Mouse (Mus musculus): ENCODE measurements around the gene Rit1. TPM values are rescaled to one million over a fixed set of nuclear protein-coding genes. Genes with fewer than 3 reads are reported as not detected.
A peak's percentile ranks its signal among the peaks of the same experiment; 100 is the strongest.

Rit1 gene
- total and polyA plus RNA-seq, 2 experiments from 2014 or later = 61.2 to 62.3 TPM

DNA sequence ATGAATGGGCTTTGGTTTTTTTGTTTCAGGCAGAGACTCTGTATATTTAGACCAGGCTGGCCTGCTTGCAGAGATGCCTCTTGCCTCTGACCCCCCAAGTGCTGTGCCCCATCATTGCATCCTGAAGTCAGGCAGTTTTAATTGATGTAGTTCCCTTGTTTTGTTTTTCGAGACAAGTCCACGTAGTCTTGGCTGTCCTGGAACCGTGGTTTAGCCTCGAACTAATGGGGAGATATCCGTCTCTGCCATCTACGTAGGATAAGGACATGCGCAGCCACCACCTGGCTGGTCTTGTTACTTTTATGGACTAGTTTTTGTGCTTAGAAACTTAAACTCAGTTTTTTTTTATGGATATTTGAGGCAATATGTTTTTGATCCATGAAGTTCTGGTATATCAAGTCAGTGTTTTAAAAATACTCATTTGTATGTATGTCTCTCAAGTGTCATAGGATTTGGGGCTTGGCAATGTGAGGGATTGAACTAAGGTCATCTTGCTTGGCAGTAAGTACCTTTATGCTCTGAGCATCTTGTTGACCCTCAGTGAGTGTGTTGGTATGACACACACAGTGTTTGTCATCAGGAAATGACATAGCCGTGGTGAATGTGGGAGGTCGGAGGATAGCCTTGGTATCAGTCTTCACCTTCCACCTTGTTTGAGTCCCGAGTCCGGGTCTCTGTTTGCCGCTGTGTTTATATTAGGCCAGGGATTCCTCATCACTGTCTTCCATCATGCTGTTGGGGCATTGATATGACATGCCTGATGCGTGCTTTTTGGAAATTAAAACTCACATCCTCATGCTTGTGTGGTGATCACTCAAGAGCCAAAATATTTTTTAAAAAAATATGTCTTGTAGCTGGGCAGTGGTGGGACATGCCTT lies 29.7 kb upstream of the Rit1 start:
- ATAC-seq (no peak), DNase-seq (no peak)
- Histone ChIP-seq H3K4me3 (ENCODE audit: low read depth, low read length) (peak overlapping the region; percentile 96), H3K4me1 (ENCODE audit: insufficient read depth) (0 out of 2 replicates have a peak, but pooled peaks cover 6% of the 10 kb centered on the region), H3K9me3 (ENCODE audit: low read length) (no peaks in the 10 kb centered on the region), H3K27me3 (ENCODE audit: insufficient read depth, low read length) (no peaks in the 10 kb centered on the region), H3K9ac (peak overlapping the region; percentile 98), H3K27ac (ENCODE audit: low read depth, low read length) (peak overlapping the region; percentile 99), H3K4me2 (ENCODE audit: low read depth) (peak overlapping the region; percentile 77), H3K36me3 (ENCODE audit: insufficient read depth) (peaks cover 28% of the 10 kb centered on the region)
- TF ChIP-seq CTCF (IDR thresholded peaks at IDR 0.05; ENCODE audit: low read depth) = no peak
- WGBS = 53% methylated on average over 13 of the region's 13 CpGs

DNA sequence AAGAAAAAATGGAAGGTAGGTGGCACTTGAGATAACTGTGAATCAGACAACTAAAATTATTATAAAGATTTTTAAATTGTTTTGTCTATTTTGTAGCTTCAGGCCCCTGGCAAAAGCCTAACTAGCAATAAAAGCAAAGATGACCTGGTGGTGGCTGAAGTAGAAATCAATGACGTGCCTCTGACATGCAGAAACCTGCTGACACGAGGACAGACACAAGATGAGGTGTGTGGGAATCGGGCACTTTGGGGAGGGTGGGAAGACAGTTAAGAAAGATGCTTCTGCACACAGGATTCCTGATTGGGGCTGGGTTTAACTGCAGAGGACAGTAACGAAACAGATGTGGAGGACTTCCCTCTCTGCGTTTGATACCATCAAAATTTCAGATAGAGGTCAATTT lies 27.6 kb upstream of the Rit1 start:
- no peak for TF ChIP-seq CTCF (IDR thresholded peaks at IDR 0.05; ENCODE audit: low read depth)
- no peak for ATAC-seq
- peaks cover 43% of the 10 kb centered on the region for H3K36me3 ChIP-seq (ENCODE audit: insufficient read depth)

DNA sequence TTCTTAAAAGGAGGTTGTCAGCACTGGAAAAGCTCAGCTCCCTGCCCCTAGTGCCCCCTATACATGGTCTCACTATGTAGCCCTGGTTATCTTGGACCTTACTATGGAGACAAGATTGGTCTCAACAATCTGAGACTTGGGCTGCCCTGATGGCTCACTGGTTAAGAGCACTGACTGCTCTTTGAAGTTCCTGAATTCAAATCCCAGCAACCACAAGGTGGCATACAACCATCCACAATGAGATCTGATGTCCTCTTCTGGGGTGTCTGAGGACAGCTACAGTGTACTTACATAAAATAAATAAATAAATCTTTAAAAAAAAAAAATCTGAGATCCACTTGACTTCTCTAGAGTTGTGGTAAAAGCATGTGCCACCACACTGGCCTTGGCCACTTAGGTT lies 21.1 kb upstream of the Rit1 start:
- H3K9ac ChIP-seq = no peak overlapping the region
- H3K27me3 ChIP-seq (ENCODE audit: insufficient read depth, low read length) = no peaks in the 10 kb centered on the region
- no peak for DNase-seq
- no peak for ATAC-seq
- 0 out of 2 replicates have a peak, but pooled peaks have one; percentile 20 for TF ChIP-seq CTCF (IDR thresholded peaks at IDR 0.05; ENCODE audit: low read depth)
- no peak overlapping the region for H3K27ac ChIP-seq (ENCODE audit: low read depth, low read length)
- no peaks in the 10 kb centered on the region for H3K9me3 ChIP-seq (ENCODE audit: low read length)
- no peaks in the 10 kb centered on the region for H3K4me1 ChIP-seq (ENCODE audit: insufficient read depth)
- no peak overlapping the region for H3K4me2 ChIP-seq (ENCODE audit: low read depth)
- H3K4me3 ChIP-seq (ENCODE audit: low read depth, low read length) = no peak overlapping the region
- H3K36me3 ChIP-seq (ENCODE audit: insufficient read depth) = peaks cover 86% of the 10 kb centered on the region

More for the DNA sequence above, 27.6 kb upstream of the Rit1 start:
- H3K9me3 ChIP-seq (ENCODE audit: low read length) = no peaks in the 10 kb centered on the region
- no peak for DNase-seq
- 91% methylated on average over 5 of the region's 5 CpGs for WGBS
- H3K9ac ChIP-seq = no peak overlapping the region
- 0 out of 2 replicates have a peak, but pooled peaks cover 6% of the 10 kb centered on the region for H3K4me1 ChIP-seq (ENCODE audit: insufficient read depth)
- no peak overlapping the region for H3K4me3 ChIP-seq (ENCODE audit: low read depth, low read length)
- H3K27me3 ChIP-seq (ENCODE audit: insufficient read depth, low read length) = no peaks in the 10 kb centered on the region
- no peak overlapping the region for H3K4me2 ChIP-seq (ENCODE audit: low read depth)
- H3K27ac ChIP-seq (ENCODE audit: low read depth, low read length) = no peak overlapping the region

DNA sequence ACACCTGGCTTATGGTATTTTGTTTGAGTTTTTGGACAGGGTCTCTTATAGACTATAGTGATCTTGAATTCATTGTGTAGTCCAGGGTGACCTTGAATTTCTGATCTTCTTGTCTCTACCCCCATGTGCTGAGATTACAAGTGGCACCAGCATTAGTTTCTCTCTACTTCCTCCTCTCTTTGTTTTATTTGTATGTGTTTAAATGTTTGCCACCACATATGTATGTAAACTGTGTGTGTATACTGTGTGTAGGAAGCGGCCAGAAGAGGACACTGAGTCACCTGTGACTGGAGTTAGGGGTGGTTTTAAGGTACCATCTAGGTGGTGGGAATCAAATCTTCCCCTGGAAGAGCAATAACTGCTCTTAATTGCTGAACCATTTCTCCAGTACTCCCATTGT lies 18.6 kb upstream of the Rit1 start:
- Histone ChIP-seq H3K9ac (no peak overlapping the region), H3K4me3 (ENCODE audit: low read depth, low read length) (no peak overlapping the region), H3K36me3 (ENCODE audit: insufficient read depth) (peaks cover 89% of the 10 kb centered on the region), H3K27me3 (ENCODE audit: insufficient read depth, low read length) (no peaks in the 10 kb centered on the region), H3K4me2 (ENCODE audit: low read depth) (no peak overlapping the region), H3K9me3 (ENCODE audit: low read length) (no peaks in the 10 kb centered on the region), H3K27ac (ENCODE audit: low read depth, low read length) (no peak overlapping the region; the same call in 1 of the 2 replicates), H3K4me1 (ENCODE audit: insufficient read depth) (no peaks in the 10 kb centered on the region)
- TF ChIP-seq CTCF (IDR thresholded peaks at IDR 0.05; ENCODE audit: low read depth) = no peak
- WGBS = 91% methylated on average over 1 of the region's 1 CpGs
- no peak for ATAC-seq
- no peak for DNase-seq

DNA sequence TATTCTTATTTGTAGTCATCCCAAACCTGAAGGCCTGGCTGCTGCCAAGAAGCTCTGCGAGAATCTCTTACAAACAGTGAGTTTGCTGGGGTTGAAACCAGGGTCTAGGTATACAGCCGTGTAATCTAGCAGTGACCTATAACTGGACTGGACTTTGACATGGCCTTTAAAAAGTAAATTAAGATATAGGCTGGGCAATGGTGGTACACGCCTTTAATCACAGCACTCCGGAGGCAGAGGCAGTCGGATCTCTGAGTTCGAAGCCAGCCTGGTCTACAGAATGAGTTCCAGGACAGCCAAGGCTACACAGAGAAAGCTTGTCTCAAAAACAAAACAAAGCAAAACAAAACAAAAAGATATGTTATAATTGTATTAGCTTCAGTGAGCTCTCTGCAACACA lies 17.8 kb upstream of the Rit1 start:
- no peaks in the 10 kb centered on the region for H3K27me3 ChIP-seq (ENCODE audit: insufficient read depth, low read length)
- no peak overlapping the region for H3K4me2 ChIP-seq (ENCODE audit: low read depth)
- H3K27ac ChIP-seq (ENCODE audit: low read depth, low read length) = no peak overlapping the region
- ATAC-seq (no peak), DNase-seq (no peak)
- no peaks in the 10 kb centered on the region for H3K9me3 ChIP-seq (ENCODE audit: low read length)
- H3K9ac ChIP-seq = no peak overlapping the region
- TF ChIP-seq CTCF (IDR thresholded peaks at IDR 0.05; ENCODE audit: low read depth) = no peak
- WGBS = 95% methylated on average over 6 of the region's 6 CpGs
- H3K36me3 ChIP-seq (ENCODE audit: insufficient read depth) = peaks cover 88% of the 10 kb centered on the region
- H3K4me3 ChIP-seq (ENCODE audit: low read depth, low read length) = no peak overlapping the region
- H3K4me1 ChIP-seq (ENCODE audit: insufficient read depth) = no peaks in the 10 kb centered on the region

DNA sequence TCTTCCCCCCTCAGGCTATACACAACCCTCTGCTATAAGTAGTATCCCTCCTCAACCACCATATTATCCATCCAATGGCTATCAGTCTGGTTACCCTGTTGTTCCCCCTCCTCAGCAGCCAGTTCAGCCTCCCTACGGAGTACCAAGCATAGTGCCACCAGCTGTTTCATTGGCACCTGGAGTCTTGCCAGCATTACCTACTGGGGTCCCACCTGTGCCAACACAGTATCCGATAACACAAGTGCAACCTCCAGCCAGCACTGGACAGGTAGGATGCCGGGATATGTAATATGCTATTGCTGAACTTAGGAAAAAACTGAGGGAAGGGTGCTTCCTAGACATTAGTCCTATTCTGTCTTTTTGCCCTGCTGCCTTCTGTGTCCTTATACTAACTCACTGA lies 16.4 kb upstream of the Rit1 start:
- no peak for TF ChIP-seq CTCF (IDR thresholded peaks at IDR 0.05; ENCODE audit: low read depth)
- DNase-seq (no peak), ATAC-seq (no peak)
- no peak overlapping the region for H3K27ac ChIP-seq (ENCODE audit: low read depth, low read length)
- no peak overlapping the region for H3K4me3 ChIP-seq (ENCODE audit: low read depth, low read length)
- peaks cover 84% of the 10 kb centered on the region for H3K36me3 ChIP-seq (ENCODE audit: insufficient read depth)
- H3K4me2 ChIP-seq (ENCODE audit: low read depth) = no peak overlapping the region
- WGBS = 65% methylated on average over 3 of the region's 3 CpGs
- H3K4me1 ChIP-seq (ENCODE audit: insufficient read depth) = no peaks in the 10 kb centered on the region
- no peaks in the 10 kb centered on the region for H3K9me3 ChIP-seq (ENCODE audit: low read length)
- H3K27me3 ChIP-seq (ENCODE audit: insufficient read depth, low read length) = no peaks in the 10 kb centered on the region
- H3K9ac ChIP-seq = no peak overlapping the region

DNA sequence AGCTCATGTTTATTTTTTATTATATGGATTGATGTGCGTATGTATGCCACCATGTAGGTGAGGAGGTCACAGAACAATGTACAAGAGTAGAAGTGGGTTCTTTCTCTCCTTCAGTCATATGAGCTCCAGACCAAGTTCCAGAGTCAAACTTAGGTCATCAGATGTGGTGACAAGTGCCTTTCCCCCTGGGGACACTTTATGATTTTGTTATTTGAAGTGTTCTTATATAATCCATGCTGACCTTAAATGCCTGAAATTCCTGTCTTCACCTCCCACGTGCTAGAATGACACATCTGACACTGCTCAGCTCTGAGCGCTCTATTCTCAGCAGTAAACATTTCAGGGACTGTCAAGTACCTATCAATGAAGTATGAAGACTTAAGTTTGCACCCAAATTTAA lies 15.4 kb upstream of the Rit1 start:
- no peaks in the 10 kb centered on the region for H3K27me3 ChIP-seq (ENCODE audit: insufficient read depth, low read length)
- 87% methylated on average over 3 of the region's 3 CpGs for WGBS
- peaks cover 78% of the 10 kb centered on the region for H3K36me3 ChIP-seq (ENCODE audit: insufficient read depth)
- H3K4me3 ChIP-seq (ENCODE audit: low read depth, low read length) = no peak overlapping the region
- ATAC-seq (no peak), DNase-seq (no peak)
- H3K4me2 ChIP-seq (ENCODE audit: low read depth) = no peak overlapping the region
- no peaks in the 10 kb centered on the region for H3K9me3 ChIP-seq (ENCODE audit: low read length)
- no peak for TF ChIP-seq CTCF (IDR thresholded peaks at IDR 0.05; ENCODE audit: low read depth)
- no peak overlapping the region for H3K9ac ChIP-seq
- H3K27ac ChIP-seq (ENCODE audit: low read depth, low read length) = no peak overlapping the region
- no peaks in the 10 kb centered on the region for H3K4me1 ChIP-seq (ENCODE audit: insufficient read depth)
